Mouse (Mus musculus) limb, embryonic 10.5 days (tissue): ENCODE results near the gene Csnk1d. TPM values are rescaled to one million over a fixed set of nuclear protein-coding genes. Genes with fewer than 3 reads are reported as not detected.
A peak's percentile ranks its signal among the peaks of the same experiment; 100 is the strongest.

ENCODE experiments used
- DNase-seq: peaks from one replicate; pipeline ENCODE4 v3.0.0-alpha.2; 2017; ENCODE audit warnings: low spot score
- H3K27ac ChIP-seq: fragments of 300-500 bp; sonication (generic); 2 replicates; pipeline ENCODE4 v1.5.1; 2016; ENCODE audit warnings: mild to moderate bottlenecking
- H3K27me3 ChIP-seq: fragments of 300-500 bp; sonication (generic); 2 replicates; pipeline ENCODE4 v1.6.1; 2016; ENCODE audit warnings: low read depth, mild to moderate bottlenecking; ENCODE audit not compliant: poor library complexity, severe bottlenecking
- H3K36me3 ChIP-seq: fragments of 300-500 bp; sonication (generic); 2 replicates; pipeline ENCODE4 v1.6.1; 2016; ENCODE audit warnings: mild to moderate bottlenecking, moderate library complexity
- H3K4me1 ChIP-seq: fragments of 300-500 bp; sonication (generic); 2 replicates; pipeline ENCODE4 v1.6.1; 2016
- H3K4me3 ChIP-seq: fragments of 300-500 bp; sonication (generic); 2 replicates; pipeline ENCODE4 v1.5.1; 2016; ENCODE audit warnings: mild to moderate bottlenecking, moderate library complexity
- H3K9me3 ChIP-seq: fragments of 300-500 bp; sonication (generic); replicated peaks from 2 replicates; pipeline ENCODE4 v1.6.1; 2016; ENCODE audit warnings: mild to moderate bottlenecking
- WGBS: fragments of 180-500 bp; shearing (Covaris S2); methylation state at CpG from one replicate; pipeline ENCODE4 v1.1.7; 2016; 5-methylcytosine and 5-hydroxymethylcytosine counted together
- polyA plus RNA-seq: library from polyadenylated mRNA; unstranded; fragments of >200 nt; fragmentation: Nextera tagmentation; extraction: Ambion mirVana; gene quantifications from 2 replicates; pipeline ENCODE4 v1.2.1, GENCODE M21; 2016

The Csnk1d gene
- 126 and 136 TPM in 2 replicates for polyA plus RNA-seq

DNA sequence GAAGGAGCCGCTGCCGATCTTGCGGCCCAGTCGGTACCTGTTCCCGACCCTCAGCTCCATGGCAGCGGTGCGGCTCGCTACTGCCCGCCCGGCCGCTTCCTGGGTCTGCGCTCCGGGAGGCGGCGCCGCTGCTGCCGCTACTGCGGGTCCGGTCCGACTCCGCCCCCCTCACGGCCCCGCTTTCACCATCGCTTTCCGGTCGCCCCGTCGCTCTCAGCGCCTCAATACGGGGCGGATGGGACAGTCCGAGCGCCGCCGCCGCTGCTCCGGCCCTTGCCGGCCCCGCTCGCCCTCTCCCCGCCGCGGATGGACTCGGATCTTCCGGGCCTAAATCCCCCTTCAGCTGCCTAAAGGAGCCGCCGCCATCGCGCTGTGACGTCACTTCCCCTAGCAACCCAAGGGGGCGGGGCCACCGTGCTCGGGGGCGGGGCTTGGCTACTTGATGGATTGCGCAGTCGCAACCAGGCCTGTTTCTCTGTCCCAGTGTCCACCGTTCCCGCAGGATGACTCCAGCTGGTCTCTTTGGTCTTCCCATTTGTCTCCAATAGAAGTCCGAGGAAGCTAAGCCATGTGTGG, at the start of gene Csnk1d:
TSS of gene Csnk1d (minus strand) at position 380 of the 576 bp plus-strand sequence.
- H3K4me3 ChIP-seq, result peak within 1 kb of the TSS; percentile 100
- no peaks in the 10 kb centered on the region for H3K9me3 ChIP-seq
- H3K27ac ChIP-seq, result peak within 1 kb of the TSS; percentile 99
- H3K36me3 ChIP-seq, result peaks cover 38% of the 10 kb centered on the region
- peak; percentile 99 for DNase-seq
- under 1% methylated on average over 59 of the region's 59 CpGs for WGBS
- H3K4me1 ChIP-seq, result peaks cover 35% of the 10 kb centered on the region
- H3K27me3 ChIP-seq, result no peaks in the 10 kb centered on the region

DNA sequence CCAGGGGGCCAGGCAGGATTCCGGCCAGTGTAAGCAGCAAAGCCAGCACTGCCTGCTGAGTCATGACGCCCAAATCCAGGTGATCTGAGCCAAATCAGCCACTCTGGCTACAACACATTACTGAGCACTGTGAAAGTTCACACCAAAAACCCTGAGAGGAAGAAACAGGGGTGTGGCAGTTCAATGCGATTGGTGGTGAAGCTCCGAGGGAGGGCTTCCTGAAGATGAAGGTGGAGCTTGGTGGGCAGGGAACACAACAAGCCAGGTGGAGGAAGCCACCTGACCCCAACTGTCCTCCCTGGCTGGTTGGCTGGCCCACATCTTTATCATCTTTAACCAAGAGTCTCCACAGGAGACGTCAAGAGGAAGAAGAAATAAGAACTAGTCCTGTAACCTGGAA, 48.2 kb upstream of the Csnk1d start, which contains the start of gene Cd7:
TSS of gene Cd7 (minus strand) at position 117 of the 400 bp plus-strand sequence.
- Histone ChIP-seq H3K4me1 (no peaks in the 10 kb centered on the region), H3K36me3 (no peaks in the 10 kb centered on the region), H3K27me3 (no peaks in the 10 kb centered on the region), H3K4me3 (no peak within 1 kb of the TSS), H3K9me3 (no peaks in the 10 kb centered on the region), H3K27ac (no peak within 1 kb of the TSS)
- 71% methylated on average over 5 of the region's 5 CpGs for WGBS
- DNase-seq, result no peak

DNA sequence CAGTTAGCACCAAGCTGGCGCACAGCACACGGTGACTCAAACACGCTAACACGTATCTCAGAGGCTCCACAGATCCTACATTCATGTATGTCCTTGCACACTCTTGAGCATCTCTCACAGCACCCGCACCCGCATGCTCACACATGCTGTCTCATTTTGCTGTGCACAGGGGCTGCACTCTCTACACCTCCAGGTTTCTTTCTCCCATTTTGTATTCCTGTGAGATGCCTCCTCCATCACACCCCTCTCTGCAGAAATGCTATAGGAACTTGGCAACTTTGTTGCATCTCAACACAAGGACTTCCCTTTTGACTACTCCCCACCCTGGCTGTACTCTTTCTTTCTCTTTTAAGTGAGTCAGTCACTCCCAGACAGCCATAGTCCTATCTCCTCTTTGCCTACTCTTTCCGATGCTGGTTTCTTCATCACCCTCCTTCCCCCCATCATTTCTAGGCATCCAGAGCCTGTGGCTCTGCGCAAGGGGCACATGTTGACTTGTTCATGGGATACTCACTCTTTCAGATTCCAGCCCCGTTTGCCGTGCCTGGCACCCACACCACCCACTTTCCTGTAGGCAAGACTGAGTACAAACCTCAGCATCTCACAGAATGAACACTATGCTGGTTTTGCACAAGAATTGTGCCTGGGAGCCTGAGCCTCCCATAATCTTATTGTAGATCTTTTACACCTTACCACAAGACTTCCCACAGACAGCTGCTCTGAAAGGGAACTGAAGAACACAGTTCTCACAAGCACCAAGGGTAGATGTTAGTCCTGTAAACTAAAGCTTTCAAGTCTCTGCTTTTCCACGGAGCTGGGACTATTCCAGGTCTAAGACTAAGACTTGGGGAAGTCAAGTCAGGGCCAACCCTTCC, 47.5 kb upstream of the Csnk1d start:
- no peak for DNase-seq
- 88% methylated on average over 11 of the region's 11 CpGs for WGBS
- H3K4me3 ChIP-seq, result no peak overlapping the region
- H3K4me1 ChIP-seq, result no peaks in the 10 kb centered on the region
- no peaks in the 10 kb centered on the region for H3K9me3 ChIP-seq
- no peaks in the 10 kb centered on the region for H3K36me3 ChIP-seq
- no peaks in the 10 kb centered on the region for H3K27me3 ChIP-seq
- no peak overlapping the region for H3K27ac ChIP-seq

DNA sequence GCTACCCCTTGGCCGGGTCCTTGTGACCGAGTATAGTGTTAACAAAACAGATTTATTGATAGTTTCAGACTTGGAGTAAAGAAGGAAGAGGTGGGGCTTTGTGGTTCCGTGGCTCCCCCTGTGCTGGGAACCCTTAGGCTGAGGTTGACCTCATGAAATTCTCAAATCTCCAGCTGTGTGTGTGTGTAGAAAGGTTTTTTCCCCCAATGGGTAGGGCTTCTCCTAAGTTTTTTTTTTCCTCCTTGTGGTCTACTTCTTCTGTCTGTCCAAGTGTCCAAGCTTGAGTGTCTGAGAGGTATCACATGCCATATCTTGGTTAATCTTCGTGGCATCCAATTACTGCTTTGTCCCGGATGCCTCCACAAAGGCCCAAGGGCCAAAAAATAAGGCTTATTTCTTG, 42.0 kb upstream of the Csnk1d start:
- H3K9me3 ChIP-seq, result no peaks in the 10 kb centered on the region
- H3K27ac ChIP-seq, result no peak overlapping the region
- no peaks in the 10 kb centered on the region for H3K27me3 ChIP-seq
- 86% methylated on average over 5 of the region's 5 CpGs for WGBS
- DNase-seq, result no peak
- no peaks in the 10 kb centered on the region for H3K36me3 ChIP-seq
- no peaks in the 10 kb centered on the region for H3K4me1 ChIP-seq
- no peak overlapping the region for H3K4me3 ChIP-seq

DNA sequence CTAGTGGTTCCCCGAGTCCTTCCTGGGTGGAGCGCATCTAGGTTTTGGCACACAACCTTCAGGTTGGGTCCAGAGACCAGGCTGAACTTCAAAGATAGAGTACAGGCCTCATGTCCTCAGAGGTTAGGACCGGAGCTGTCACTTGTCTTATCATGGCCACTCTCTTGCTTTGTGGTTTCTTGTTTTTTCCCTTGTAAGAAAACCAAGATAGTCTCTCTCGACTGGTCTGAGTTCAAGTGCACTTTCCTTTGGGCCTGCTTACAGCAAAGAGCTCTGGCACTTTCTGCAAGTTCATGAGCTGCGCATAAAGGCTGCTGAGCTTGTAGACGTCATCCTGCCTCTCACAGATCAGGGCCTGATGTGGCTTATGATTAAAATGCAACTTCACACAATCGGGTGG, 36.1 kb upstream of the Csnk1d start:
- H3K4me3 ChIP-seq, result no peak overlapping the region
- no peaks in the 10 kb centered on the region for H3K4me1 ChIP-seq
- DNase-seq, result no peak
- H3K27ac ChIP-seq, result no peak overlapping the region
- H3K9me3 ChIP-seq, result no peaks in the 10 kb centered on the region
- WGBS, result 91% methylated on average over 7 of the region's 7 CpGs
- H3K27me3 ChIP-seq, result no peaks in the 10 kb centered on the region
- no peaks in the 10 kb centered on the region for H3K36me3 ChIP-seq

DNA sequence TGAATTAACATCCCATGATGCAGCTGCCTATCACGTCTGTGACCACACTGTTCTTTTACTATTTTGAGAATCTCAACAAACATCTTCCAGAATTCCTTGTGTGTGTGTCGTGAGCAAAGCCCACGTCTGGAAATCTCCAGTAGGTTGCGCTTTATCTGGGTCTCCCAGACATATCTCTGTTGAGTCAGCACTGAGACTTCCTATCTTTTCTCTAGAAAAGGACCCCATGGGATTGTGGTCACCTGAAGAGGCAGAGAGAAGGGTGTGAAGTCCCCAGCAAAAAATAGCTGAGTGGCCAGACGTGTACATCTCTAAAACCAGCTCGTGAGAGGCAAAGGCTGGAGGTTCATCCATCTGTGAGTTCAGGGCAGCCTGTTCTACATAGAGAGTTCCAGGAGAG, 33.0 kb upstream of the Csnk1d start:
- H3K36me3 ChIP-seq, result no peaks in the 10 kb centered on the region
- no peak for DNase-seq
- WGBS, result 77% methylated on average over 6 of the region's 6 CpGs
- no peak overlapping the region for H3K4me3 ChIP-seq
- no peaks in the 10 kb centered on the region for H3K27me3 ChIP-seq
- H3K4me1 ChIP-seq, result no peaks in the 10 kb centered on the region
- no peak overlapping the region for H3K27ac ChIP-seq
- H3K9me3 ChIP-seq, result no peaks in the 10 kb centered on the region

DNA sequence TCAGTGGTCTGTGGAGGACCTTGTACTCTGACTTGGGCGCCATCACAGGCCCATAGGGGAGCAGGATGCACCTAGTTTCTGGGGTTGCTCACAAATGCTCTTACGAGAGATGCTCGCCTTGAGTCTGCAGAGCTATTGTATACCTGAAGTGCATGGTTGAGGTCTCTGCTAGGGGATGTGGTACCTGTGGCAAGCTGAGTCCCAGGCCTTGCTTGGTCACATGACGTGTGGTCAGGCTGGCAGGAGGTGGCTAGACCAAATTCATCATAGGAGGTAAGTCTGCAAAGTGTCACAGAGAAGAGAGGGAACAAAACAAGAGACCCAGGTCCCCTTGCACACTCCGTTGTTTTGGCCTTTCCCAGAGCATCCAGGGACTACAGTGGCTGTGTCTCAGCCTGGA, 28.4 kb upstream of the Csnk1d start:
- peaks cover 6% of the 10 kb centered on the region; the same call in 1 of the 2 replicates for H3K4me1 ChIP-seq
- H3K9me3 ChIP-seq, result no peaks in the 10 kb centered on the region
- no peak for DNase-seq
- H3K27me3 ChIP-seq, result 0 out of 2 replicates have a peak, but pooled peaks cover 4% of the 10 kb centered on the region
- no peaks in the 10 kb centered on the region for H3K36me3 ChIP-seq
- H3K4me3 ChIP-seq, result no peak overlapping the region
- H3K27ac ChIP-seq, result no peak overlapping the region
- 80% methylated on average over 5 of the region's 5 CpGs for WGBS

DNA sequence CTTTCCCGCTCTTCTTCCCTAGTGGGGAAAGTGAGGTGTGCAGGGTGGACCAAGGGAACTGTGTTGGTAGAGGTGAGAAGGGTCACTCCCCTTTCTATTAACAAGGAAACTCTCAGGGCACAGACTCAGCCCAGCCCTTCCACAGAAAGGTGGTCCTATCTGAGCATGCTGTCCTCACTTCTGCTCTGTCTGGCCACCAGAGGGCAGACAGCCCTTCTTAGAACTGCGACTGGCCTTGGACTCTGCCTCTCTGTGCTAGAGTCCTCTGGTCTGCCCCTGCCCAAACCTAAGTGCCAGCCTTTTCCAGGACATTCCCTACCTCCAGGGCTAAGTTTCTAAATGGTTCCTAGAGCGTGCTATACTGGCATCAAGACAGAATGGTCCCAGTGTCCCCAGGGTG, 26.6 kb upstream of the Csnk1d start:
- Histone ChIP-seq H3K4me3 (no peak overlapping the region), H3K36me3 (no peaks in the 10 kb centered on the region), H3K27ac (no peak overlapping the region), H3K9me3 (no peaks in the 10 kb centered on the region), H3K4me1 (peaks cover 6% of the 10 kb centered on the region; the same call in 1 of the 2 replicates), H3K27me3 (0 out of 2 replicates have a peak, but pooled peaks cover 4% of the 10 kb centered on the region)
- peak; percentile 72 for DNase-seq
- 41% methylated on average over 3 of the region's 3 CpGs for WGBS

DNA sequence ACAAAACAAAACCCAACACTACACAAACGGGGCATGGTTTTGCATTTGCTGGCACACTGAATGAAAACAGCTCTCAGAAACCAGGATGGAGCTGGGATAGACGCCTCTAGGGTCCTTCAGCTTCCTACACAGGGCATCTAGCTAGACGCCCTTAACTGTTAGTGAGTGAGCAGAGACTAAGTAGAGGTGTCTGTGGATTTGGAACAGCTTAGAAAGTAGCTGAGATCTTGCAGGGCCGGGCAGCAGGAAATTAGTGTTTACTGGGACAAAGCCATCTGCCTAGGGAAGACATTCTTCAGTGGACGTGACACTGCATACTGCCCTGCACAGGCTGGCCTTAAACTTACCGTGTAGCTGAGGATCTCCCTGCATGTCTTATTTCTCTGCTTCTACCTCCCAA, 24.3 kb upstream of the Csnk1d start:
- Histone ChIP-seq H3K36me3 (no peaks in the 10 kb centered on the region), H3K4me1 (peaks cover 6% of the 10 kb centered on the region; the same call in 1 of the 2 replicates), H3K9me3 (no peaks in the 10 kb centered on the region), H3K4me3 (no peak overlapping the region), H3K27ac (no peak overlapping the region), H3K27me3 (0 out of 2 replicates have a peak, but pooled peaks cover 4% of the 10 kb centered on the region)
- no peak for DNase-seq
- 65% methylated on average over 6 of the region's 6 CpGs for WGBS

DNA sequence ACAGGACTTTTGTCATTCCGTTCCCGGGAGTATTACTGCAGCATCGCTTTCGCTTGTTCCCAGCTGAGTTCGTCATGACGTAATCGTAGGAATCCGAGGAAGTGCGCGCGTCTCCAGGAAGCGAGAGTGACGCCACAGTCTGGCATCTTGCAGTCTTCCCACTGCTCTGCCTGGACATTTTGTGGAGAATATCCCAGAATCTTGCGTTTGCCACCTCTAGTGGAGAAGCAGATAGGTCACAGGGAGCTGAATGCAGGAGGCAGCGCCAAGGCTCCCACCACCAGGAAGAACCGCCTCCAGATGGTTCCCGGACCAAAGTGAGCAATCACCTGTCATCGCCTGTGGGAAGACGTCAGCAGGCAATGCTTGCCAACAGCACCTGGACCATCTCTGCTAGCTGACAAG, 23.8 kb upstream of the Csnk1d start:
- Histone ChIP-seq H3K27me3 (0 out of 2 replicates have a peak, but pooled peaks cover 4% of the 10 kb centered on the region), H3K4me3 (peak overlapping the region; percentile 22; the same call in 1 of the 2 replicates), H3K9me3 (no peaks in the 10 kb centered on the region), H3K4me1 (peaks cover 6% of the 10 kb centered on the region; the same call in 1 of the 2 replicates), H3K36me3 (no peaks in the 10 kb centered on the region), H3K27ac (no peak overlapping the region)
- 57% methylated on average over 19 of the region's 19 CpGs for WGBS
- no peak for DNase-seq

DNA sequence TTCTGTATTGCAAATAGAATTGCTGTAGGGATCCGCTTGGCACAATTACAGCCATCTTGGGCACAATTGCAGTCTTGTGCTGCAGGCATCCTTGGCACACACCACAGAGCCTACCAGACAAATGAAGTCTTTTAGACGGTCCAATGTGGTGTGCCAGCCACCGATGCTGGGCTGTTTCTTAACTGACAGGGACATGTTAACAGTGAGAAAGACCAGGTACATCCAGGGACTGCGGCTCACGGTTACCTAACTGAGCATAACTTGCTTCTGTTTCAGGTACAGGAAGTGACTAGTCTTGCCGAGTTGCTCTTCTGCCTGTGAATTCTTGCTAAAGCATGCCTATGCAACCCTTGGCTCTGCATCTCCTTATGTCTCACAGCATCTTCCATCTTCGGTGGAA, 22.5 kb upstream of the Csnk1d start:
- H3K4me1 ChIP-seq, result peaks cover 6% of the 10 kb centered on the region; the same call in 1 of the 2 replicates
- WGBS, result 88% methylated on average over 7 of the region's 7 CpGs
- no peak for DNase-seq

DNA sequence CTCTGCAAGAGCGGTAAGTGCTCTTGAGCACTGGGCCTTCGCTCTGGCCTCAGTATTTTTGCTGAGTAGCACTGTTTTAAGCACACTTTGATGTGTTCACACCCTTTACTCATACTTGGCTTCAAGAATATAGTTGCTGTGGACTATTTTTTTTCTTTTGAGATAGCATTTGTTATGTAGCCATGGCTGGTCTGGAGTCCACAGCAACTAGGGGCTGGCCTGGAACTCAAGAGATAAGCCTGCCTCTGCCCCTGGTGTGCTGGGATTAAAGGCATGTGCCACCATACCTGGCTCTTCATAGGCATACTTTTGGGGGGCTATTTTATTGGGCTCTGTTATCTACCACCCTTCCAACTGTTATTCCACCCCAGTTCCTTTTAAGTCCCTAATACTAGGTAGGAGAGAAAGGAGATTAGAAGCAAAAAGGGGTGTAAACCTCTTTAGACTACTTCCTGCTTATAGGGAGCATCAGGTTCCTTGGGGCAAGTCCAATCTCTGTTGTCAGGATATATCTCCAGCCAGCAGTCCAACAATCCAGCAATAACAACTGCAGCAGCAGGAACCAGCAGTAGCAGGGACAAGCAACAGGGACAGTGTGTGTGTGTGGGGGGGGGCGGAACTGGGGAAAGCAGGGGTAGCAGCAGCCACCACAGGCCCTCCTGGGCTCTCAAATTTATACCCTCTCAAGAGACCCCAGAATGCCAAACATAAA, 19.1 kb upstream of the Csnk1d start:
- no peak for DNase-seq
- Histone ChIP-seq H3K27ac (no peak overlapping the region), H3K27me3 (no peaks in the 10 kb centered on the region), H3K9me3 (no peaks in the 10 kb centered on the region), H3K4me1 (peaks cover 11% of the 10 kb centered on the region), H3K36me3 (no peaks in the 10 kb centered on the region), H3K4me3 (no peak overlapping the region)
- 88% methylated on average over 3 of the region's 3 CpGs for WGBS

More for the DNA sequence above, 22.5 kb upstream of the Csnk1d start:
- Histone ChIP-seq H3K9me3 (no peaks in the 10 kb centered on the region), H3K27ac (no peak overlapping the region), H3K27me3 (0 out of 2 replicates have a peak, but pooled peaks cover 4% of the 10 kb centered on the region), H3K4me3 (no peak overlapping the region), H3K36me3 (no peaks in the 10 kb centered on the region)
